Mouse (Mus musculus) liver, embryonic 13.5 days (tissue): Measurements from ENCODE around the gene Sgms2. TPM values are rescaled to one million over a fixed set of nuclear protein-coding genes. Genes with fewer than 3 reads are reported as not detected.
A peak's percentile ranks its signal among the peaks of the same experiment; 100 is the strongest.

ENCODE experiments used
- ATAC-seq: fragments of 200-750 bp; cut with Nextera tagmentation; 2 replicates; pipeline ENCODE4 v1.8.0; 2017; ENCODE audit warnings: low read depth, mild to moderate bottlenecking, moderate number of reproducible peaks, moderate library complexity
- DNase-seq: peaks from one replicate; pipeline ENCODE4 v3.0.0; 2022
- H3K27ac ChIP-seq: fragments of 300-500 bp; sonication (generic); 2 replicates; pipeline ENCODE4 v1.5.1; 2015; ENCODE audit warnings: moderate library complexity, mild to moderate bottlenecking, inconsistent platforms
- H3K27me3 ChIP-seq: fragments of 300-500 bp; sonication (generic); 2 replicates; pipeline ENCODE4 v1.6.1; 2015; ENCODE audit warnings: mild to moderate bottlenecking, inconsistent platforms
- H3K36me3 ChIP-seq: fragments of 300-500 bp; sonication (generic); 2 replicates; pipeline ENCODE4 v1.6.1; 2015; ENCODE audit warnings: mild to moderate bottlenecking, inconsistent platforms
- H3K4me1 ChIP-seq: fragments of 300-500 bp; sonication (generic); replicated peaks from 2 replicates; pipeline ENCODE4 v1.6.1; 2015; ENCODE audit warnings: inconsistent platforms
- H3K4me2 ChIP-seq: fragments of 300-500 bp; sonication (generic); 2 replicates; pipeline ENCODE4 v1.6.1; 2015; ENCODE audit warnings: inconsistent platforms, mild to moderate bottlenecking, moderate library complexity
- H3K4me3 ChIP-seq: fragments of 300-500 bp; sonication (generic); replicated peaks from 2 replicates; pipeline ENCODE4 v1.5.1; 2015; ENCODE audit warnings: mild to moderate bottlenecking, inconsistent platforms
- H3K9ac ChIP-seq: fragments of 300-500 bp; sonication (generic); 2 replicates; pipeline ENCODE4 v1.6.1; 2015; ENCODE audit warnings: mild to moderate bottlenecking, inconsistent platforms
- H3K9me3 ChIP-seq: fragments of 300-500 bp; sonication (generic); replicated peaks from 2 replicates; pipeline ENCODE4 v1.6.1; 2016; ENCODE audit warnings: inconsistent platforms
- WGBS: fragments of 180-500 bp; shearing (Covaris S2); methylation state at CpG from one replicate; pipeline ENCODE4 v1.1.7; 2015; ENCODE audit not compliant: insufficient replicate concordance; 5-methylcytosine and 5-hydroxymethylcytosine counted together
- polyA plus RNA-seq: library from polyadenylated mRNA; unstranded; fragments of >200 nt; fragmentation: Nextera tagmentation; extraction: Ambion mirVana; gene quantifications from 2 replicates; pipeline ENCODE4 v1.2.1, GENCODE M21; 2015

Sgms2 gene
- polyA plus RNA-seq, 1 experiment from 2014 or later, result 1.7 TPM

GRCm38 (mm10) chr3:131302452-131303319 lies 188.5 kb downstream of the Sgms2 start, which contains the start of gene Cyp2u1:
Gene Cyp2u1, minus strand, starts transcription at chr3:131303227.
- DNase-seq (peak; percentile 75), ATAC-seq (peak; percentile 97)
- Histone ChIP-seq H3K36me3 (no peaks in the 10 kb centered on the region), H3K4me2 (peak within 1 kb of the TSS; percentile 92), H3K27me3 (no peaks in the 10 kb centered on the region), H3K27ac (no peak within 1 kb of the TSS), H3K4me1 (peaks cover 13% of the 10 kb centered on the region), H3K9ac (peak within 1 kb of the TSS; percentile 51), H3K9me3 (no peaks in the 10 kb centered on the region), H3K4me3 (peak within 1 kb of the TSS; percentile 65)
- WGBS, result 1% methylated on average over 71 of the region's 71 CpGs

GRCm38 (mm10) chr3:131299908-131300307 lies 191.3 kb downstream of the Sgms2 start:
- Histone ChIP-seq H3K9ac (no peak overlapping the region), H3K9me3 (no peaks in the 10 kb centered on the region), H3K27me3 (no peaks in the 10 kb centered on the region), H3K4me1 (peaks cover 18% of the 10 kb centered on the region), H3K36me3 (no peaks in the 10 kb centered on the region), H3K4me2 (no peak overlapping the region), H3K4me3 (no peak overlapping the region), H3K27ac (no peak overlapping the region)
- no peak for DNase-seq
- no peak for ATAC-seq
- WGBS, result 6% methylated on average over 6 of the region's 6 CpGs

- Histone ChIP-seq H3K4me2 (no peak overlapping the region), H3K27ac (no peak overlapping the region), H3K9me3 (no peaks in the 10 kb centered on the region), H3K4me1 (peaks cover 18% of the 10 kb centered on the region), H3K9ac (no peak overlapping the region), H3K4me3 (no peak overlapping the region), H3K27me3 (no peaks in the 10 kb centered on the region), H3K36me3 (no peaks in the 10 kb centered on the region)
- DNase-seq (no peak), ATAC-seq (no peak)
- whole genome bisulfite sequencing, result 70% methylated on average over 9 of the region's 9 CpGs
Observed at GRCm38 (mm10) chr3:131299078-131299477, 192.1 kb downstream of the Sgms2 start.

- no peaks in the 10 kb centered on the region for H3K9me3 ChIP-seq
- H3K4me2 ChIP-seq, result no peak overlapping the region
- no peak overlapping the region for H3K4me3 ChIP-seq
- 0 out of 2 replicates have a peak, but pooled peaks cover 6% of the 10 kb centered on the region for H3K4me1 ChIP-seq
- 72% methylated on average over 7 of the region's 7 CpGs for WGBS
- H3K36me3 ChIP-seq, result no peaks in the 10 kb centered on the region
- H3K27ac ChIP-seq, result no peak overlapping the region
- no peaks in the 10 kb centered on the region for H3K27me3 ChIP-seq
- no peak for DNase-seq
- no peak for ATAC-seq
- H3K9ac ChIP-seq, result no peak overlapping the region
Observed at GRCm38 (mm10) chr3:131296893-131297292, 194.3 kb downstream of the Sgms2 start.

GRCm38 (mm10) chr3:131295513-131296200 lies 195.6 kb downstream of the Sgms2 start:
- Histone ChIP-seq H3K4me1 (0 out of 2 replicates have a peak, but pooled peaks cover 6% of the 10 kb centered on the region), H3K9me3 (no peaks in the 10 kb centered on the region), H3K27me3 (no peaks in the 10 kb centered on the region), H3K27ac (no peak overlapping the region), H3K36me3 (no peaks in the 10 kb centered on the region), H3K4me3 (no peak overlapping the region), H3K9ac (no peak overlapping the region), H3K4me2 (no peak overlapping the region)
- DNase-seq (no peak), ATAC-seq (peak; percentile 45; the same call in 1 of the 2 replicates)
- 58% methylated on average over 12 of the region's 12 CpGs for WGBS

GRCm38 (mm10) chr3:131294503-131294902 lies 196.7 kb downstream of the Sgms2 start:
- Histone ChIP-seq H3K9me3 (no peaks in the 10 kb centered on the region), H3K4me1 (0 out of 2 replicates have a peak, but pooled peaks cover 6% of the 10 kb centered on the region), H3K27ac (no peak overlapping the region), H3K4me2 (no peak overlapping the region), H3K36me3 (no peaks in the 10 kb centered on the region), H3K9ac (no peak overlapping the region), H3K27me3 (no peaks in the 10 kb centered on the region), H3K4me3 (no peak overlapping the region)
- ATAC-seq (no peak; the same call in 1 of the 2 replicates), DNase-seq (no peak)
- 37% methylated on average over 3 of the region's 3 CpGs for WGBS

- no peaks in the 10 kb centered on the region for H3K27me3 ChIP-seq
- 0 out of 2 replicates have a peak, but pooled peaks cover 6% of the 10 kb centered on the region for H3K4me1 ChIP-seq
- ATAC-seq, result no peak
- no peak for DNase-seq
- WGBS, result 55% methylated on average over 3 of the region's 3 CpGs
- H3K27ac ChIP-seq, result no peak overlapping the region
- no peaks in the 10 kb centered on the region for H3K36me3 ChIP-seq
- H3K9me3 ChIP-seq, result no peaks in the 10 kb centered on the region
- H3K4me3 ChIP-seq, result no peak overlapping the region
- H3K9ac ChIP-seq, result no peak overlapping the region
- no peak overlapping the region for H3K4me2 ChIP-seq
Observed at GRCm38 (mm10) chr3:131292959-131293358, 198.3 kb downstream of the Sgms2 start.

GRCm38 (mm10) chr3:131292349-131292748 lies 198.9 kb downstream of the Sgms2 start:
- WGBS, result 60% methylated on average over 2 of the region's 2 CpGs
- Histone ChIP-seq H3K9me3 (no peaks in the 10 kb centered on the region), H3K27me3 (no peaks in the 10 kb centered on the region), H3K4me3 (no peak overlapping the region), H3K4me2 (no peak overlapping the region), H3K9ac (no peak overlapping the region), H3K27ac (no peak overlapping the region), H3K36me3 (no peaks in the 10 kb centered on the region), H3K4me1 (0 out of 2 replicates have a peak, but pooled peaks cover 6% of the 10 kb centered on the region)
- ATAC-seq (no peak), DNase-seq (no peak)

GRCm38 (mm10) chr3:131291890-131292289 lies 199.3 kb downstream of the Sgms2 start:
- Histone ChIP-seq H3K36me3 (no peaks in the 10 kb centered on the region), H3K4me1 (0 out of 2 replicates have a peak, but pooled peaks cover 6% of the 10 kb centered on the region), H3K4me2 (no peak overlapping the region), H3K27ac (no peak overlapping the region), H3K4me3 (no peak overlapping the region), H3K9me3 (no peaks in the 10 kb centered on the region), H3K9ac (no peak overlapping the region), H3K27me3 (no peaks in the 10 kb centered on the region)
- ATAC-seq (no peak), DNase-seq (no peak)
- 81% methylated on average over 4 of the region's 4 CpGs for WGBS

GRCm38 (mm10) chr3:131274151-131274550 lies 217.1 kb downstream of the Sgms2 start:
- 67% methylated on average over 4 of the region's 4 CpGs for WGBS
- Histone ChIP-seq H3K9me3 (peaks cover 5% of the 10 kb centered on the region; the same call in 1 of the 2 replicates), H3K27me3 (no peaks in the 10 kb centered on the region), H3K4me2 (no peak overlapping the region), H3K27ac (no peak overlapping the region), H3K36me3 (no peaks in the 10 kb centered on the region), H3K4me3 (no peak overlapping the region), H3K9ac (no peak overlapping the region), H3K4me1 (peaks cover 22% of the 10 kb centered on the region)
- ATAC-seq (no peak), DNase-seq (no peak)

GRCm38 (mm10) chr3:131272374-131273100 lies 218.7 kb downstream of the Sgms2 start:
- ATAC-seq, result no peak; the same call in 1 of the 2 replicates
- Histone ChIP-seq H3K9me3 (no peaks in the 10 kb centered on the region), H3K4me3 (peak overlapping the region; percentile 69), H3K4me2 (peak overlapping the region; percentile 82), H3K27ac (peak overlapping the region; percentile 66), H3K4me1 (peaks cover 25% of the 10 kb centered on the region), H3K36me3 (no peaks in the 10 kb centered on the region), H3K27me3 (no peaks in the 10 kb centered on the region), H3K9ac (peak overlapping the region; percentile 44; the same call in 1 of the 2 replicates)
- 31% methylated on average over 10 of the region's 10 CpGs for WGBS
- no peak for DNase-seq
